Mouse (Mus musculus): Measurements from ENCODE around the gene Tfdp1.
"Not testable (repeated sequence)": the region's sequence is repeated elsewhere in the genome, so short reads cannot be mapped to it uniquely, and the experiment has no call there.

The Tfdp1 gene

GRCm38 (mm10) chr8:13338255-13338860, at the start of gene Tfdp1:
Gene Tfdp1, plus strand, starts transcription at chr8:13338751.
- peak; percentile 90 for DNase-seq

- peak; percentile 63 for DNase-seq
Observed at GRCm38 (mm10) chr8:13292364-13292763, 46.2 kb upstream of the Tfdp1 start.

- no peak for DNase-seq
Observed at GRCm38 (mm10) chr8:13293677-13294470, 44.7 kb upstream of the Tfdp1 start.

- DNase-seq = no peak
Observed at GRCm38 (mm10) chr8:13299571-13299970, 39.0 kb upstream of the Tfdp1 start.

- DNase-seq = no peak
Observed at GRCm38 (mm10) chr8:13301036-13301435, 37.5 kb upstream of the Tfdp1 start.

- peak; percentile 15 for DNase-seq
Observed at GRCm38 (mm10) chr8:13305459-13305858, 33.1 kb upstream of the Tfdp1 start.

GRCm38 (mm10) chr8:13305884-13306283, 32.7 kb upstream of the Tfdp1 start:
- no peak for DNase-seq

- DNase-seq = no peak
Observed at GRCm38 (mm10) chr8:13306309-13306909, 32.1 kb upstream of the Tfdp1 start.

GRCm38 (mm10) chr8:13306916-13307315, 31.6 kb upstream of the Tfdp1 start:
- DNase-seq = no peak

GRCm38 (mm10) chr8:13314922-13315321, 23.6 kb upstream of the Tfdp1 start:
- DNase-seq = no peak

- no peak for DNase-seq
Observed at GRCm38 (mm10) chr8:13316671-13317070, 21.9 kb upstream of the Tfdp1 start.

- DNase-seq = no peak
Observed at GRCm38 (mm10) chr8:13326598-13326997, 12.0 kb upstream of the Tfdp1 start.

- DNase-seq = no peak
Observed at GRCm38 (mm10) chr8:13334671-13335070, 3.9 kb upstream of the Tfdp1 start.

- DNase-seq = not testable (repeated sequence)
Observed at GRCm38 (mm10) chr8:13337245-13337644, 1.3 kb upstream of the Tfdp1 start.

GRCm38 (mm10) chr8:13337678-13338077, 873 bp upstream of the Tfdp1 start:
- DNase-seq = no peak

GRCm38 (mm10) chr8:13338901-13339645, 522 bp downstream of the Tfdp1 start:
- peak; percentile 35 for DNase-seq

GRCm38 (mm10) chr8:13339646-13339990, 1.1 kb downstream of the Tfdp1 start:
- DNase-seq = no peak

GRCm38 (mm10) chr8:13340650-13341049, 2.1 kb downstream of the Tfdp1 start:
- no peak for DNase-seq

- DNase-seq = no peak
Observed at GRCm38 (mm10) chr8:13342340-13342739, 3.8 kb downstream of the Tfdp1 start.

GRCm38 (mm10) chr8:13343134-13343533, 4.6 kb downstream of the Tfdp1 start:
- no peak for DNase-seq

GRCm38 (mm10) chr8:13350052-13350451, 11.5 kb downstream of the Tfdp1 start:
- DNase-seq = no peak

- no peak for DNase-seq
Observed at GRCm38 (mm10) chr8:13351593-13351992, 13.0 kb downstream of the Tfdp1 start.

GRCm38 (mm10) chr8:13352601-13353000, 14.1 kb downstream of the Tfdp1 start:
- no peak for DNase-seq

All from layer of hippocampus, adult 9-11 months (tissue).